Mouse (Mus musculus): ENCODE measurements around the gene Gm3233.
"Not testable (repeated sequence)": the region's sequence is repeated elsewhere in the genome, so short reads cannot be mapped to it uniquely, and the experiment has no call there.

Gm3233 gene

GRCm38 (mm10) chr10:77728280-77728679, 31.2 kb downstream of the Gm3233 start:
- no peak for ATAC-seq (ENCODE audit: low TSS enrichment)

- ATAC-seq (ENCODE audit: low TSS enrichment) = no peak
Observed at GRCm38 (mm10) chr10:77726186-77726585, 33.3 kb downstream of the Gm3233 start, which contains the start of gene Gm10100. Gene Gm10100, plus strand, starts transcription at chr10:77726486.

- no peak for ATAC-seq (ENCODE audit: low TSS enrichment)
Observed at GRCm38 (mm10) chr10:77724855-77725254, 34.6 kb downstream of the Gm3233 start.

- not testable (repeated sequence) for ATAC-seq (ENCODE audit: low TSS enrichment)
Observed at GRCm38 (mm10) chr10:77720299-77720698, 39.2 kb downstream of the Gm3233 start, which contains the start of gene Krtap12-1. Gene Krtap12-1, plus strand, starts transcription at chr10:77720599.

DNA sequence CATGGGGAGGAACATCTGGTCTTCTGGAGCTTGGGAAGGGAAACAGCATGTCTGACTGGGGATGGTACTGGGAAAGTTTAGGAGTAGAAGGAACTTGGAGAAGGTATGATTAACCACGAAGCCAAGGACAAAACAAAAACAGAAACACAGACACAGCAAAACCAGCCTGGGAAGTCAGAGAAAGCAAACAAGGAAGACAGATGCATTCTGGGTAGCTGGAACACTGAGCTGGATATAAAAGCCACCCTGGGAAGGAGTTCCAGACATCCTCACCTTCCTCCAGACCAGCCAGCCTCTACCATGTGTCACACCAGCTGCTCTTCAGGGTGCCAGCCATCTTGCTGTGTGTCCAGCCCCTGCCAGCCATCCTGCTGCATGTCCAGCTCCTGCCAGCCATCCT, 44.0 kb downstream of the Gm3233 start, which contains the start of gene Gm10142:
Gene Gm10142, plus strand, starts transcription at position 301 of the 400 bp plus-strand sequence.
- no peak for ATAC-seq (ENCODE audit: low TSS enrichment)

DNA sequence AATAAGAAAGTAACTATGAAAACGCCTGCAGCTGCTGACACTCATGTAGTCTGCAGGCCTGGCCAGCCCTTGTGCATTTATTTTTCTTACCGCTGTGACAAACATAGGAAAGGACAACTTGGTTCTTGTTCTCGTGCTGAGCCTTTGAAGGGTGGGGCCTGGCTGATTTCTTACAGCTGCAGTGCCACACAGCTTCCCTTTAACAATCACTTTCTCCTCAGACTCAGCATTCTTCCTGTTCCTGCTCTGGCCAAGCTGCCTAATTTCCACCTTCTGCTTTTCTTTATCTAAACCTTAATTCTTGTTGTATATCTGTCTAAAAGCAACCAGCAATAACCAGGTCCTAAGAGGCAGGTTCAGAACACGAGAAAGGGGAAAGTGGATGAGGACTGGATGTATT, 45.7 kb downstream of the Gm3233 start:
- ATAC-seq (ENCODE audit: low TSS enrichment) = no peak

DNA sequence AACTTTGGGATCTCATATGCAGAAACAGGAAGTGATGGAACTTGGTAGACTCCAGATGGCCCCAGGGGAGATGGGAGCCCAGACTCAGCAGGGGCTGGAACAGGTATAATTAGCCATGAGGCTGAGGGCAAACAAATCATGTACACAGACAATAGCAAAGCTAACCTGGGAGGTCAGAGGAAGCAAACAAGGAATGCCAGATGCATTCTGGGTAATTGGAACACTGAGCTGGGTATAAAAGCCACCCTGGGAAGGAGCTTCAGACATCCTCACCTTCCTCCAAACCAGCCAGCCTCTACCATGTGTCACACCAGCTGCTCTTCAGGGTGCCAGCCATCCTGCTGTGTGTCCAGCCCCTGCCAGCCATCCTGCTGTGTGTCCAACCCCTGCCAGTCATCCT, 48.3 kb downstream of the Gm3233 start, which contains the start of gene Gm10024:
Gene Gm10024, plus strand, starts transcription at position 301 of the 400 bp plus-strand sequence.
- not testable (repeated sequence) for ATAC-seq (ENCODE audit: low TSS enrichment)

DNA sequence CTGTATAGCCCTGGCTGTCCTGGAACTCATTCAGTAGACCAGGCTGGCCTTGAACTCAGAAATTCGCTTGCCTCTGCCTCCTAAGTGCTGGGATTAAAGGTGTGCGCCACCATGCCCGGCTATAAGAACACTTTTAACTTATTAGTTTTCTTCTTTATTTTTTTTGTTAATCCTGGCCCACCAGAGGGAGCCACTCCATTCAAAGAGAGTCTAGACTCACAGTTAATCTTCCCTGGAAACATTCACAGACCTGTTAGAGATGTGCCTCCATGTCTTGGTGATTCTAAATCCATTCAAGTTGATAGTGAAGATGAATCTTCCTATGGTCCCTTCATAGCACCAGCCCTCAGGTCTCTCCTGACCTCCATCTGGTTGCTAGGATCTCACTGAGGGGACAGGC, 49.7 kb downstream of the Gm3233 start:
- ATAC-seq (ENCODE audit: low TSS enrichment) = no peak
